Mouse (Mus musculus) adrenal gland (tissue): ENCODE results near the gene Rarg.

Experiments
- intact Hi-C: fragments of 180-260 bp; cut with DNase I; formaldehyde crosslinking; loops from one replicate; pipeline ENCODE4 v1.15.1; 2025
- long read RNA-seq, 2 experiments: library from polyadenylated mRNA; unstranded; transcript quantifications; one replicate each; pipeline ENCODE4 v2.0.0; 2020; ENCODE audit warnings: borderline replicate concordance in 1 of 2; ENCODE audit not compliant: insufficient replicate concordance in 1 of 2

Gene Rarg
- long read RNA-seq, experiment 1, partial matches to known transcripts, result 2 of 3 reads
- long read RNA-seq, experiment 1, other reads (novel, unspliced or antisense), result 0 of 3 reads
- long read RNA-seq, experiment 2, partial matches to known transcripts, result 2 of 2 reads
- long read RNA-seq, experiment 2, other reads (novel, unspliced or antisense), result 0 of 2 reads

DNA sequence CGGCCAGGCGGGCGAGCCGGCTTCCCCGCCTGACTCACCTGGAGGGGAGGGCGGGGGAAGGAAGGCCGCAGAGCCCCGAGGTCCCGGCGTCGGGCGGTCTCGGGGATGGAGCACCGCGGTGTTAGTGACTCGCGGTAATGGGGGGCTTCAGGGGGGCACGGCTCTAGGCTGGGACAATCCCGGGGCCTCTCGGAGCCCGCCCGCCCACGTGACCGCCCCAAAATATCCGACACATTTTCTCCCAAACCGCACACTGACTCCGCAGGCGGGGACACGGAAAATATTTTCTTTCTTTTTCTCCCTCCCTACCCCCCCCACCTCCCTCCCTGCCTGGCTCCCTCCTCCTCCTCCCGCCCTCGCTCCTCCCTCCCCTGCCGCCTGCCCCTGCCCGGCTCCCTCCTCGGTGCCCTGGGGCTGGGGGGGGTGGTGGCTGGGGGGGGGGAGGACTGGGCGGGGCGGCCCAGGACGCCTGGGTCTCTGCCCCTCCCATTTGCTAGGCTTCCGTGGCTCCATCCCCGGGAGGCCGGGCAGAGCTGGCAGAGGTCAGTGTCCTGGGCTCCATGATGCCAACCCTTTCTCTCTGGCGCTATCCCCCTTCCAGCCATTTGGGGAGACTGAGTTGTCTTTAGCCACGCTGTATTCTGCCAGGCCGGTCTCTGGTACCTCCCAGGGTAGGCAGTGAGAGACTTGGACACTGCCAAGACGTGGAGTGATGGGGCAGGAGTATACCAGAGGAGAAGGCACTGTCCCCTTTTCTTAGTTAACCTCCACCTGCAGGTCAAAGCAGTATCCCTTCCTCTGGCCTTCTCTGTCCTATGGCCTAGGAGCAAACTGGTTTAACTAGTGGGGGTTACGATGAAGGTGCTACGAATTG lies at the start of gene Rarg:
Gene Rarg (minus strand): TSS at position 316 of the 874 bp plus-strand sequence.
- intact Hi-C loops, result no loop called here

DNA sequence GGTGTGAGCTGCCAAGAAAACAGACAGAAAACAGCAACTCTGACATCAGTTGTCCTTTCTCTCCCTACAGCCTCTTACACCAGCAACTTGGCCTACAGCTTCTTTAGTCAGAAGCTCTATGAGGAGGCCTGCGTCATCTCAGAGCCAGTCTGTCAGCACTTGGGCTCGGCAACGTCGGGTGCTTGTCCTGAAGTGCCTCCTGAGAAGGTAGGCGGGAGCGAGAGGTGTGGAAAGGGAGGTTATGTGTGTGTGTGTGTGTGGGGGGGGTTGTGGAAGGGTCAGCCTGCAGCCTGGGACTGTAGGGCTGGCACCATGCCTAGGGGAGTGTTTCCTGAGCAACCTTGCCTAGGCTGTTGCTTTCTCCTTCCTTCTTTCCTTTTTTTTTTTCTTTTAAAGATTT lies 45.2 kb upstream of the Rarg start:
- intact Hi-C loops, result no loop called here

DNA sequence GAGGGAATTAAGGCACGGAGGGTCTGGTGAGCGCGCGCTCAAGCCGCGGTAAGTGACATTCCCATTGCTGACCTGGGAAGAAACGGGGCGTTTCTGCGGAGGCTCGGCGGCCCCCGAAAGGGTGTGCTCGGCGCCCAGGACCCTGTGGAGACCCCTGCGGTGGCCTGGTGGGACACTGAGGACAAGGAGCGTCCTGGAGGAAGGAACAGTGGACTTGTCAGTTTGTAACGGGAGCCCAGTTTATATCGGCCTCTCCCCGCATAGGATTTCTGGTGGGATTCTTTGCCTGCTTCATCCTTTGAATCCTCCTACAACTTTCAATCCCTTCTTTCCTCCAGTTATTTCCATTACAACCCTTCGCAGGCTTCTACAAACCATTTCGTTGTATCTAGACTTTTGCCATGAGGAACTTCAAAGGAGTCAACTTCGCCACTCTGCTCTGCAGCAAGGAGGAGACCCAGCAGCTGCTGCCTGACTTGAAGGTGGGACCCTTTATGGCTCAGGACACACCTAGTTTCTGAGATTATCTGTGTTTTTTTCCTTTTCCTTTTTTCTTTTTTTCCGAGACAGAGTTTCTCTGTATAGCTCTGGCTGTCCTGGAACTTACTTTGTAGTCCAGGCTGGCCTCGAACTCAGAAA lies 39.2 kb upstream of the Rarg start:
- intact Hi-C loops, result no loop called here

DNA sequence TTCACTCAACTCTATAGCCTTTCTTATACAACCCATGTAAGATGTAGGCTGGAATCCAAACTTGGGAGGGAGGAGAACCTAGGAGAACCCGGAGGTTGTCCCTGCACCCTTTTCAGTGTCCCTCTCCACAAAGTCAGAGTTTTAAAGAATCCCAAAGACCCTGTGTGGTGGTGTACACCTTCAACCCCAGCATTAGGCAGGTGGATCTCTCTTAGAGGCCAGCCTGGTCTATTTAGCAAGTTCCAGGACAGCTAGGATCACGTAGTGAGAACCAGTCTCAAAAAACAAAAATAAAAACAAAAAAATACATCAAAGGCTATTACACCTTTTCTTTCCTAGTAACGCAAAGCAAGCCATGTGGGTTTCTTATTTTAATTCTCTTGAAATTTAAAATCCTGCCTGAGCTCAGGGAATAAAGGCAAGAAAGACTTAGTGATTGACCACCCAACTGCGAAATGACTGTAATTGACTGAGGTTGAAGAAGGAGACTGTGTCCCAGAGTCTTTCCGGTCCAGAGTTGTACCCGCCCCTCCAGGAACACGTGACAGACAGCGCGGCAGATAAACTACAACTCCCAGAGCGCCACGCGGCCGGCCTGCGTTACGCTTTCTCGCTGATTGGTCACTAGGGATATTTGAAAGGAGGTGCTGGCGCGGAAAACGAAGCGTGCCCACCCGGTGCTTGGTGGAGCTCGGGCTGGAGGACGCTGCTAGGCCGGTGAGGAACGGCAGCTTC lies 38.5 kb upstream of the Rarg start, which contains the start of gene Espl1:
Gene Espl1 (plus strand): TSS at position 634 of the 735 bp plus-strand sequence.
- intact Hi-C loops, result no loop called here

DNA sequence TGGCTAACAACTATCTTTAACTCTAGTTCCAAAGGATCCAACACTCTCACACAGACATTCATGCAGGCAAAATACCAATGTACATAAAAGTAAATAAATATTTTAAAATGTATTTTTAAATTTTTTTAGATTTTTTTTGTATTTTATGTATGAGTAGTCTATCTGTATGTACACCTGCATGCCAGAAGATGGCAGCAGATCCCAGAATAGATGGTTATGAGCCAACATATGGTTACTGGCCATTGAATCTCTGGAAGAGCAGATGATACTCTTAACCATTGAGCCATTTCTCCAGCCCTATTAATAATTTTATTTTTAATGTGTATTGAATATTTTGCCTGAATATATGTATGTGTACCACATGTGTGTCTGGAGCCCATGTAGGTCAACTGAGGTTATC lies 30.1 kb upstream of the Rarg start:
- intact Hi-C loops, result loop anchor here (5.0 kb wide), 1 partner anchor 90 kb away; no protein-coding TSS in a partner anchor

DNA sequence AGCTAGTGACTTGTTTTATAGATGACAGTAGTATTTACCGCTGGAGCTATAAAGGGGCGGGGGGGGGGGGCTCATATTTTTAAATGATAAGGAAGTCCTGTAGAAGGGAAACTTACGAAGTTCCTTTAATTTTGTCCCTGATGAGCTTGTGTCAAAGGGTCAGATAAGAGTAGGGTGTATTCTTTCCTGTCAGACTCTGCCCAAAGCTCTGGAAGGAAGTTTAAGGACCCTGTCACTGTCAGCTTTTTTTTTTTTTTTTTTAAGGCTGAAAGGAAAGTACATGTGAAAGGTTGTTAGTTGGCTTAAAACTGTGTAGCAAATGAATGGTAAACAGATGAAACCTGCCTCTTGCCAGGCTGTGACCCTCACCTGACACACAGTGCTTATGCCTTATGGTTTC lies 26.3 kb upstream of the Rarg start:
- intact Hi-C loops, result no loop called here

DNA sequence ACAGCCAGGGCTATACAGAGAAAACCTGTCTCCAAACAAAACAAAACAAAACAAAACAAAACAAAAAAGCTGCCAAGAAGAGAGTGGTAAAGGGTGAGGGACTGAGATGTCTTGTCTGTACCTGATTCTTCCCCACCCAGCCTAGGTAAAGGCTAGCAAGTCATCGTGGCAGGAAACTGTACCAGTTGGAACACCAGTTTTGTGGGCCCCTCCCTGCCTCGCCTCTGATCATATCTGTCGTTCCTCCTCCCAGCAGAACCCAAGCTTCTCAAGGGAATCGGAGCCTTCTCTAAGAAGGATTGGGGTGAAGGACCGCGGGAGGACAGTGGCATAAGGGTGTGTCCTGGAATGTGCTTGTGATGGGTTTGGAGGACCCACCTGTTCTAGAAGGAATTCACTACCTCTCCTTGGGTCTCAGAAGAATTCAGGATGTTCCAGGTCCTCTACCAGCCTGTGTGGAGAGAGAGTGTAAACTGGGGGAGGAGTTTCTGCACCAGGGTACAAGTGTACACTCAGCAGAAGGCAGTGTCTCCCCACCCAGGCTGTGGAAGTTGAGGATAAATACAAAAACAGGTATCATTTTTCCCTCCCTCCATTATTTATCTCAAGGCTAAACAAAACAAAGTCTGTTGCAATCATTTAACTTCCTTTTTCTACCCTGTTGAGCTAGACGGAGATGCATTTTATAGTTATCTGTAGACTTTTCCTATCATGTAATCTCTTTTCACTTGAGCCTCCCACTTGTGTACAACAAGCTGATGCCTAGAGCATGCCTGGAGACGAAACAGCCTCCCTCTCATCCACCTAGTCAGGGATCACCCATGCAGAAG lies 25.4 kb upstream of the Rarg start:
- intact Hi-C loops, result no loop called here

DNA sequence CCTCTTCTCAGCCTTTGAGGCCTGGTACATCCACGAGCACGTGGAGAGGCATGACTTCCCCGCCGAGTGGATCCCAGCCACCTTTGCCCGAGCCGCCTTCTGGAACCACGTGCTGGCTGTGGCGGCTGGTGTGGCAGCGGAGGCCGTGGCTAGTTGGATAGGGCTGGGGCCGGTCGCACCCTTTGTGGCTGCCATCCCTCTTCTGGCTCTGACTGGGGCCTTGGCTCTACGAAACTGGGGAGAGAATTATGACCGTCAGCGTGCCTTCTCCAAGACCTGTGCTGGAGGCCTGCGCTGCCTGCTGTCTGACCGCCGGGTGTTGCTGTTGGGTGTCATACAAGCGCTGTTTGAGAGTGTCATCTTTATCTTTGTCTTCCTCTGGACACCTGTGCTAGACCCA lies 23.3 kb upstream of the Rarg start:
- intact Hi-C loops, result no loop called here

DNA sequence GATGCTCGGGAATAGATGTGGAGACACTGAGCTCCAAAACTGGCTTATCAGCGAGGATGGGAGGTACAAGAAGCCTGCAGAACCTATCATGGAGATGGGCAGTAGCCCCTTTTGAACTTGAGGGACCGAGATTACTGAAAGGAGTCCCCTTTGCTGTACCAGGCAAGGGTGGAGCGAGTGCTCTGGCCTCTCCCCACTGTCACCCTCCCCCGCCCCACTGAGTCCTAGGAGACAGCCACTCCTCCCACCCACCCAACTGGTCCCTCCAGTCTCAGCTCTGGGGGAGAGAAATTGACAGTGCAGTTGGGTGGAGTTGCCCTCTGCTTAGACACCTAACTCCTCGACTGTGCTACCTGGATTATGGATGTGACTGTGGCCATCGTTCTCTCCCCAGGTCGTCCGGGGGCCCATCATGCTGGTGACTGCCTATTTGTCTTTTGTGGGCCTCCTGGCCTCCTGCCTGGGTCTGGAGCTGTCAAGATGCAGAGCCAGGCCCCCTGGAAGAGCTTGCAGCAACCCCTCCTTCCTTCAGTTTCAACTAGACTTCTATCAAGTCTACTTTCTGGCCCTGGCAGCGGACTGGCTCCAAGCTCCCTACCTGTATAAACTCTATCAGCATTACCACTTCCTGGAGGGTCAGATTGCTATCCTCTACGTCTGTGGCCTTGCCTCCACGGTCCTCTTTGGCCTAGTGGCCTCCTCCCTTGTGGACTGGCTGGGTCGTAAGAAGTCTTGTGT lies 22.6 kb upstream of the Rarg start:
- intact Hi-C loops, result loop anchor here (2.0 kb wide), 1 partner anchor 39 kb away; no protein-coding TSS in a partner anchor

DNA sequence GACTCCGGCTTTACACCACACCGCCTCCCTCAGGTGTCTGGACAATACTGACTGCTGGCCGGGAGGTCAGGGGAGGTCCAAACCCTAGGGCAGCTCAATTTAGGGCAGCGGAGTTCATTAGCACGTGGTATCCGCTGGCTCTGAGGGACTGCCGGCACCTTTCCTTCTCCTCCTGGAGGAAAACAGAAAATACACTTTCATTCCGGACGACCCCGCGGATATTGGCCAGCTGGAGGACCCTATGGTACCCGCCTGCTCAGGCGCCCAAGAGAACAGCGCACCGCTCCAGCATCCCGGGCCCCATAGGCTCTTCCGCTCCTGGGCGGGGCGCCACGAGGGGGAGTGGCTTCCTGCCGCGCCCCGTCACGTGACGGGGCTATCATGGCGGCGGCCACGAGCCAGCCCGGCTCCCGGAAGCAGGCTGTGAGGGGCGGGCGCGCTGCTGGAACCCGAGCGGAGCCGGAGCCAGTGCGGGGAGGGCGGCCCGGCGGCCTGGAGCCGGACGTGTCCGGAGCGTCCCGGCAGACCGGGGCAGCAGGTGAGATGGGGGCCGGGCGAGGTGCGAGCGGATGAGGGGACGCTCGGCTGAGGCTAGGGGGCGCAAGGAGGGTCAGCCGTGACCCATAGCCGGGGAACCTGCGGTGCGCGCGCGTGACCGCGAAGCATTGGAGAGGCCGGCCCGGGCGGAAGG lies 21.9 kb upstream of the Rarg start, which contains the start of gene Mfsd5:
Gene Mfsd5 (plus strand): TSS at position 363 of the 691 bp plus-strand sequence.
- intact Hi-C loops, result loop anchor here (2.0 kb wide), 1 partner anchor 38 kb away; no protein-coding TSS in a partner anchor

DNA sequence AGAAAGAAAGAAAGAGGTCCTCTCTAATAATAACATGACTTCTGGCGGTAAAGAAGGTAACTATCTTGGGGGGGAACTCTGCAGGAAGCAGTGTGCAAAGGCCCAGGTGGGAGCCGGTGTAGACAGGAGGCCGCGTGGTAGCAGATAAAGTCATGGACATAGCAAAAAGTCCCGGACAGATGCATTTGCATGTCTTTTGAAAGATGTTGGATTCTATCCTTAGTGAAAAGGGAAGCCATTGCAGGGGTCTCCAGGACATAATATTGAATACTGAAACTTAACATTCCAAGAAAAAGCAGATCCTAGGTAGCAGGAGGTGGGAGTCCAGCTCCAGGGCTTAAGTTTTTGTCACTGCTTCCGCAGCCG lies 21.4 kb upstream of the Rarg start:
- intact Hi-C loops, result loop anchor here (2.0 kb wide), 1 partner anchor 38 kb away; no protein-coding TSS in a partner anchor

DNA sequence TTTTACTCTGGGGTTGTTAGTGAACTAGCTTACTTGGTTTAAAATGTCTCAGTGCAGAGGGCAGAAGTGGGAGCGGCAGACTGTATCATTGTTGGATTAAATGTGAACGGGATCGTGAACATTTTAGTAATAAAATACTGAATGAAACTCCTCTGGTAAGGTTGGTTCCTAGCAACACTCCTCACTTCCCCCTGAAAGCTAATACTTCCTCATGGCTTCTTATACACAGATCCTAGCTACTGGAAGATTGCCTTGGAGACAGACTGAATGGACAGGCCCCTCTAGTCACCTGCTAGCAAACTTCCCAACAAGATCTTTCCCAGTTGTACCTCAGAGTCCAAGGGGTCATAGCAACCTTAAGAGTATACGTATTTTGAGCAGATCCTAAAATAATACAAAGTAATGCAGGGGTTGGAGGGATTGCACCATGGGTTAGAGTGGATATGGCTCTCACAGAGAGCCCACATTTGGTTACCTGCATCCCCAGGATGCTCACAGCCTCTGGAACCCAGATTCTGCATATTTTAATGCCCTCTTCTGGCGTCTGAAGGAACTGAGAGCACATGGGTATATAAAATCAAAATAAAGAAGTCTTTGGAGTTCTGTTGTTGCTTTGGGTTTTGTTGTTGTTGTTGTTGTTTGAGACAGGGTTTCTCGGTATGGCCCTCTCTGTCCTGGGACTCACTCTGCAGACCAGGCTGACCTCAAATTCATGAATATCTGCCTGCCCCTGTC lies 16.8 kb upstream of the Rarg start:
- intact Hi-C loops, result loop anchor here (2.0 kb wide), 1 partner anchor 35 kb away; no protein-coding TSS in a partner anchor

DNA sequence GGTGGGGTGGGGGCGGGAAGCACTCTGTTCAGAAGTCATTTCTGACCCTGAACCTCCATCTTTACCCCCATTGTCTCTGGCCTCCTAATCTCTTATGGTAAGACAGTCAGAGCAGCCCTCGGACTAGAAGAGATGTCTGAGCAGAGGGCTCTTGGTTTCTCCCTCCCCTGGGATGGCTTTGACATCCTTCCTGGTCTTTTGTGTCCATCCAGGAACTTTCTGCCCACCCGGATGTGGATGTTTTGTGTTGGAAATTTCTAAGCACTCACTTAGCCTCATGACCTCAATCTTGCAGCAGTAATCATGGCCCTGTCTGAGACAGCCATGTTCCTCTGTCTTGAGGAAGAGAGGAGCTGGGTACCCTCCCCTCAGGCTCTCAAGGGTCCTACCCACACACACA lies 14.1 kb upstream of the Rarg start:
- intact Hi-C loops, result no loop called here

DNA sequence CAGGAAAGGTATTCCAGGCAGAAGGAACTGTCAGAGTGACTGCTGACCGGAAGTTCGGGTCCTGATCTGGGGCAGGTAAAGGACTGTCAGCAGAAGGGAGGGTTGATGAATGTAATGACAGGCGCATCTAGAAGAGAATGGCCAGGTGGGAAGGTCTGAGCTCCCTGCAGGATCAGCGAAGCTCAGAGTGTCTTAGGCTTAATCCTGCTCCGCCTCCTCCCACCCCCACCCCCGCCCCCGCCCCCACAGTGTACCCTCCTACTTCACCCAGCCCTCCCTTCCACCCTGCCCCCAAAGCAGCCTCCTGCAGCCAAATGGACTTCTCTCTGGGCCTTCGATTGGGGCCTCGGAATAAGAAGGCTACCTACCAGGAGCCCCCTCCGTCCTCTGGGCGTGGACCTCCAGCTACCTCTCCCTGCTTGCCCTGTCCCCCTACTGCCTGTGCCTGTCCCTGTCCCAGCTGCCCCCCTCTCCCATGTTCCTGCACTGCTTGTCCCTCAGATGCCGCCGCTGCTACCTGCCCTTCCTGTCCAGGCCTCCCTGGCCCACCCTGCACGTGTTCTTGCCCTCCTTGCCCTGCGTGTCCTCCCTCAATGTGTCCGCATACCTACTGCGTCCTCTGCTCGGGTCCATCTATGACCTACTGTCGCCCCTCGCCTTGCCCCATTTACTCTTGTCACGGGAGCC lies 13.1 kb upstream of the Rarg start, which contains the start of gene Gm9918:
Gene Gm9918 (plus strand): TSS at position 290 of the 687 bp plus-strand sequence.
- intact Hi-C loops, result no loop called here

DNA sequence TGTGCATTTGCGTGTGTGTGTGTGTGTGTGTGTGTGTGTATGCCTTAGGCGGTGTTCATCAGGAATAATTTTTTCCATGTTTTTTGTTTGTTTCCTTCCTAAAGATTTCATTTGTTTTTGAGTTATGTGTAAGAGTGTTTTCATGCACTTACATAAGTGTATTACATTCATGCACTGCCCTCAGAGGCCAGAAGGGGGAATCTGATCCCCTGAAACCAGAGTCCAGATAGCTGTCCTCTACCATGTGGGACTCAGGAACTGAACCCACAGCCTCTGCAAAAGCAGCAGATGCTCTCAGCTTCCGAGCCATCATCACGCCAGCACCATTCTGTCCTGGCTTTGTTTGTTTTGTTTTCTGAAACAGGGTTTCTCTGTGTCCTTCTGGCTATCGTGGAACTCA lies 8.2 kb upstream of the Rarg start:
- intact Hi-C loops, result no loop called here

DNA sequence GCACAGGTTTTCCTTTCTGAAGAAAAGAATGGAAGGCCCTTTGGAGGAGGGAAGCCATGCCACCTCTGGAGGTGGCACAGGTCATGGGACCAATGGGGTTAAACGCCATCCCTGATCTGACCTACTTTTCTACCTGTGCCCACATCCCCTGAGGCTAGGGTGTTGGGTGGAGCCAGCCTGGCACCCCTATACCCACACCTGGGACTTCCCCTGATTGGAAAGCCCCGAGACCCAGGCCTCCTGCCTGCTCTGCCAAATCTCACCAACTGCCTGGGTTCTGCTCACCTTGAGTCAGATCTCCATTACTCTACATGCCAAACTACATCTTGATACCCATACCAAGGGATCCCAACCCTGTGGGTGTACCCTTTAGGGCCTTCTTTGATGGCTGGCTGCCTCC lies 5.7 kb upstream of the Rarg start:
- intact Hi-C loops, result no loop called here

DNA sequence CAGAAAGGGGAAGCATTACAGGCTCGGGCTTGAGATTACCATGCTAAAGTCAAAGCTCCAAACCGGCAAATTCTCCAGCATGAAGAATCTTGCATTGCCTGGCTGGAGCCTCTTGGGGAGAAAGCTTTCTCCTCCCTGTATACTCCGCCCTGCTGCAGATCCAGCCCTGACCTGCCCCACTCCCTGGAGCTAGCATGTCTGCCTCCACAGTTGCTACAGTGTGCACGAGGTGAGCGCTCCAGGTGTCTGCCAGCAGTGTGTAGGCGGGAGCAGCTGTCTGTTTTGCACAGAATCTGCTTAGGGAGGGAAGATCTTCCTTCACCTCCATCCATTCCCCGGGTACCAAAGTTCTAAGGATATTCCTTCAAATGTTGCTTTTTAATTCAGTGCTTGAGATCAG lies 5.3 kb upstream of the Rarg start:
- intact Hi-C loops, result no loop called here
